Mouse (Mus musculus) spleen, adult 18-20 months (tissue): ENCODE measurements around the gene Gm14496.
"Not testable (repeated sequence)": the region's sequence is repeated elsewhere in the genome, so short reads cannot be mapped to it uniquely, and the experiment has no call there.

Experiments used
- DNase-seq, 2 experiments: peaks; one replicate each; pipeline ENCODE4 v3.0.0; 2022; ENCODE audit warnings: mixed read lengths in 2 of 2

The Gm14496 gene

GRCm38 (mm10) chr2:181990829-181991228 lies at the start of gene Gm14496:
Gene Gm14496 (plus strand): TSS chr2:181991129.
- no peak for DNase-seq

GRCm38 (mm10) chr2:181952747-181953680 lies 37.9 kb upstream of the Gm14496 start:
- DNase-seq = not testable (repeated sequence)

GRCm38 (mm10) chr2:181968395-181968794 lies 22.5 kb upstream of the Gm14496 start:
- no peak for DNase-seq

- no peak for DNase-seq
Observed at GRCm38 (mm10) chr2:181969187-181969586, 21.7 kb upstream of the Gm14496 start.

- DNase-seq = not testable (repeated sequence)
Observed at GRCm38 (mm10) chr2:181981969-181982368, 9.0 kb upstream of the Gm14496 start.
